Mouse (Mus musculus): ENCODE measurements around the gene 1700056E22Rik. TPM values are rescaled to one million over a fixed set of nuclear protein-coding genes. Genes with fewer than 3 reads are reported as not detected.

The 1700056E22Rik gene
- polyA plus RNA-seq, 1 experiment from 2014 or later: 1.4 TPM

DNA sequence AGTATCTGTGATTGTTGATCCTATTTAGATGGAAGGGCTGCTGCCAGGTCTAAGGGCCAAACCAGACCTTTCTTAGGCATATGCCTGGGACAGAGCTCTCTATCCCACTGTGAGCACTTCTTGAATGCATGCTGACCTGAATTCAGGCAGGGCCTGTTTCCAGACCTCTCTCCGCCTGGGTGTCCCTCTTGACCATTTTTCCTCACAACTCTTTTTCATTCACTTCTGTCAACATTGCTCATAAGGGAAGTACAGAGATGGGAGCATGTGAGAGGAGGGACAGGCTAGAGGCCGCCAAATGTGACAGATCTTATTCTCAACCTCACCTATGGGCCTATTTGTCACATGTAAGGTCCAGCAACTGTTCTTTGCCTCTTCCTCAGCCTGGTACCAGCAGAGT lies 20.1 kb upstream of the 1700056E22Rik start:
- Histone ChIP-seq H3K27ac (replicated peaks; ENCODE audit: low read depth, low read length) (no peak overlapping the region), H3K9me3 (ENCODE audit: control insufficient read depth, low read length) (no peaks in the 10 kb centered on the region), H3K36me3 (ENCODE audit: control insufficient read depth, insufficient read depth, low read length) (no peaks in the 10 kb centered on the region), H3K4me2 (ENCODE audit: low read length) (no peak overlapping the region), H3K4me1 (ENCODE audit: control insufficient read depth, insufficient read depth, low read length) (no peaks in the 10 kb centered on the region), H3K27me3 (ENCODE audit: control insufficient read depth, insufficient read depth, low read length) (no peaks in the 10 kb centered on the region), H3K9ac (replicated peaks; ENCODE audit: low read length) (no peak overlapping the region), H3K4me3 (replicated peaks; ENCODE audit: low read depth, low read length) (no peak overlapping the region)
- 93% methylated on average over 2 of the region's 2 CpGs for WGBS
- no peak for ATAC-seq (ENCODE audit: low FRiP score, low TSS enrichment)
- no peak for DNase-seq

DNA sequence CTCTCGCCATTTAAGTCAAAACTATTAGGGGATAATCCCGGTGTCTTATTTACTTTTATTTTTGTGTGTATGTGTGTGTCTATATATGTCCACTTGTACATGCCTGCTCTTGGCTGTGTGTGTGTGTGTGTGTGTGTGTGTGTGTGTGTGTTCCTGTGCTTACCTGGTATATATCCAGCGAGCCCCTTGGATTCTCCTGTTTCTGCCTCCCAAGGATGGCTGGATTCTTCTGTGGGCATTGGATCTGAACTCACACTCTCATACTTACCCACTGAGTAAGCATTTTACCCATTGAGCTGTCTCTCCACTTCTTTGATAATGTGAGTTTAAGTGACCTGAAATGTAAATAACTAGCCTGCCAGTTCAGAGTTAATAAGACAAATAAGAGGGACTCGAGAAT lies 19.6 kb upstream of the 1700056E22Rik start:
- Histone ChIP-seq H3K36me3 (ENCODE audit: control insufficient read depth, insufficient read depth, low read length) (no peaks in the 10 kb centered on the region), H3K9me3 (ENCODE audit: control insufficient read depth, low read length) (no peaks in the 10 kb centered on the region), H3K4me3 (replicated peaks; ENCODE audit: low read depth, low read length) (no peak overlapping the region), H3K4me2 (ENCODE audit: low read length) (no peak overlapping the region), H3K27me3 (ENCODE audit: control insufficient read depth, insufficient read depth, low read length) (no peaks in the 10 kb centered on the region), H3K9ac (replicated peaks; ENCODE audit: low read length) (no peak overlapping the region), H3K27ac (replicated peaks; ENCODE audit: low read depth, low read length) (no peak overlapping the region), H3K4me1 (ENCODE audit: control insufficient read depth, insufficient read depth, low read length) (no peaks in the 10 kb centered on the region)
- DNase-seq: no peak
- WGBS: 90% methylated on average over 4 of the region's 4 CpGs
- ATAC-seq (ENCODE audit: low FRiP score, low TSS enrichment): no peak

DNA sequence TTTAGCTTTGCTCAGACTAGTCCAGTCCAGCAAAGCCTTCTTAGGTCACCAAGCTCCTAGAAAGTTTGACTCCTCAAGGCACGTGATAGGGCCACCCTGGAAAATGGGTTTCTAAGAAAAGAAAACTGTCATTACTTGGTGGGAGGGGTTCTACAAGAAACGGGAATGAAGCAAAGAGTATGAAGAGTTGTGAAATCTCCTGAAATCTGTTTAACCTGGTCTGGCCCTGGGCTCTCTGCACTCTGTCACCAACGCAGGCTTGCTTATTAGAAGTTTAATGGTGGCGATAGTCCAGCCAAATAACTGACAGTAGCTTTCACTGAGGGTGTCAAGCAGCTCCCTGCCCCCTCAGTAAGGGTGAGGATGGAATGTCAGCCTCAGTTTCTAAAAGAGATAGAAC lies 19.0 kb upstream of the 1700056E22Rik start:
- H3K4me3 ChIP-seq (replicated peaks; ENCODE audit: low read depth, low read length): no peak overlapping the region
- no peak overlapping the region for H3K27ac ChIP-seq (replicated peaks; ENCODE audit: low read depth, low read length)
- no peak overlapping the region for H3K9ac ChIP-seq (replicated peaks; ENCODE audit: low read length)
- no peaks in the 10 kb centered on the region for H3K4me1 ChIP-seq (ENCODE audit: control insufficient read depth, insufficient read depth, low read length)
- H3K4me2 ChIP-seq (ENCODE audit: low read length): no peak overlapping the region
- no peaks in the 10 kb centered on the region for H3K9me3 ChIP-seq (ENCODE audit: control insufficient read depth, low read length)
- ATAC-seq (ENCODE audit: low FRiP score, low TSS enrichment) (no peak), DNase-seq (no peak)
- no peaks in the 10 kb centered on the region for H3K27me3 ChIP-seq (ENCODE audit: control insufficient read depth, insufficient read depth, low read length)
- WGBS: 83% methylated on average over 4 of the region's 4 CpGs
- H3K36me3 ChIP-seq (ENCODE audit: control insufficient read depth, insufficient read depth, low read length): no peaks in the 10 kb centered on the region

- Histone ChIP-seq H3K9ac (replicated peaks; ENCODE audit: low read length) (no peak overlapping the region), H3K36me3 (ENCODE audit: control insufficient read depth, insufficient read depth, low read length) (no peaks in the 10 kb centered on the region), H3K27ac (replicated peaks; ENCODE audit: low read depth, low read length) (no peak overlapping the region), H3K9me3 (ENCODE audit: control insufficient read depth, low read length) (no peaks in the 10 kb centered on the region), H3K27me3 (ENCODE audit: control insufficient read depth, insufficient read depth, low read length) (no peaks in the 10 kb centered on the region), H3K4me1 (ENCODE audit: control insufficient read depth, insufficient read depth, low read length) (no peaks in the 10 kb centered on the region), H3K4me3 (replicated peaks; ENCODE audit: low read depth, low read length) (no peak overlapping the region), H3K4me2 (ENCODE audit: low read length) (no peak overlapping the region)
- WGBS: 83% methylated on average over 4 of the region's 4 CpGs
- no peak for DNase-seq
- no peak for ATAC-seq (ENCODE audit: low FRiP score, low TSS enrichment)
These were observed 18.2 kb upstream of the 1700056E22Rik start for GRCm38 (mm10) chr1:184052331-184052730.

- Histone ChIP-seq H3K27ac (replicated peaks; ENCODE audit: low read depth, low read length) (no peak overlapping the region), H3K4me1 (ENCODE audit: control insufficient read depth, insufficient read depth, low read length) (no peaks in the 10 kb centered on the region), H3K4me3 (replicated peaks; ENCODE audit: low read depth, low read length) (no peak overlapping the region), H3K4me2 (ENCODE audit: low read length) (no peak overlapping the region), H3K9ac (replicated peaks; ENCODE audit: low read length) (no peak overlapping the region), H3K27me3 (ENCODE audit: control insufficient read depth, insufficient read depth, low read length) (no peaks in the 10 kb centered on the region), H3K36me3 (ENCODE audit: control insufficient read depth, insufficient read depth, low read length) (no peaks in the 10 kb centered on the region), H3K9me3 (ENCODE audit: control insufficient read depth, low read length) (no peaks in the 10 kb centered on the region)
- ATAC-seq (ENCODE audit: low FRiP score, low TSS enrichment) (no peak), DNase-seq (no peak)
- 50% methylated on average over 6 of the region's 6 CpGs for WGBS
These were observed 17.7 kb upstream of the 1700056E22Rik start for GRCm38 (mm10) chr1:184051824-184052223.

DNA sequence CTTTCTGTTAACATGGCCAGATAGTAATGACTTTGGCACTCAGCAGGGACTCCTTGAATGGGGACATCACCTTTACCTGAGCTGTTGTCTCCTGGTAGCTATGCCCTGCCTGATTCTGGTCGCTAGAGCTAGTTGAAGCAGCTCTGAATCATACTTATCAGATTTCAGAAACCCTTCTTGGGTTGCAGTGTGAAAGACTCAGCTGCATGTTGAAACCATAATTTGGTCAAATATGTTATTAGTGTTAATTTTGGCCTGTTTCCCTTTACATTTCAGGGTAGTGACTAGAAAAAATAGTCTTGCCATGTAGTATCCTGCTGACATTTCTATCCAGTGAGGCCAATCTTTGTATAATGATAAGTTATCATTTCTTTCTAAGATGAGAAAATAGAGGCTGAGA lies 17.2 kb upstream of the 1700056E22Rik start:
- 90% methylated on average over 1 of the region's 1 CpGs for WGBS
- H3K9me3 ChIP-seq (ENCODE audit: control insufficient read depth, low read length): no peaks in the 10 kb centered on the region
- DNase-seq (no peak), ATAC-seq (ENCODE audit: low FRiP score, low TSS enrichment) (no peak)
- H3K4me1 ChIP-seq (ENCODE audit: control insufficient read depth, insufficient read depth, low read length): no peaks in the 10 kb centered on the region
- H3K4me3 ChIP-seq (replicated peaks; ENCODE audit: low read depth, low read length): no peak overlapping the region
- H3K27ac ChIP-seq (replicated peaks; ENCODE audit: low read depth, low read length): no peak overlapping the region
- H3K27me3 ChIP-seq (ENCODE audit: control insufficient read depth, insufficient read depth, low read length): no peaks in the 10 kb centered on the region
- no peaks in the 10 kb centered on the region for H3K36me3 ChIP-seq (ENCODE audit: control insufficient read depth, insufficient read depth, low read length)
- no peak overlapping the region for H3K4me2 ChIP-seq (ENCODE audit: low read length)
- no peak overlapping the region for H3K9ac ChIP-seq (replicated peaks; ENCODE audit: low read length)

GRCm38 (mm10) chr1:184048675-184049418 lies 14.7 kb upstream of the 1700056E22Rik start:
- Histone ChIP-seq H3K27ac (replicated peaks; ENCODE audit: low read depth, low read length) (no peak overlapping the region), H3K4me3 (replicated peaks; ENCODE audit: low read depth, low read length) (no peak overlapping the region), H3K27me3 (ENCODE audit: control insufficient read depth, insufficient read depth, low read length) (no peaks in the 10 kb centered on the region), H3K9ac (replicated peaks; ENCODE audit: low read length) (no peak overlapping the region), H3K4me2 (ENCODE audit: low read length) (no peak overlapping the region), H3K9me3 (ENCODE audit: control insufficient read depth, low read length) (no peaks in the 10 kb centered on the region), H3K4me1 (ENCODE audit: control insufficient read depth, insufficient read depth, low read length) (no peaks in the 10 kb centered on the region), H3K36me3 (ENCODE audit: control insufficient read depth, insufficient read depth, low read length) (no peaks in the 10 kb centered on the region)
- no peak for DNase-seq
- no peak for ATAC-seq (ENCODE audit: low FRiP score, low TSS enrichment)
- WGBS: 89% methylated on average over 10 of the region's 10 CpGs

- H3K27me3 ChIP-seq (ENCODE audit: control insufficient read depth, insufficient read depth, low read length): no peaks in the 10 kb centered on the region
- H3K9me3 ChIP-seq (ENCODE audit: control insufficient read depth, low read length): no peaks in the 10 kb centered on the region
- H3K36me3 ChIP-seq (ENCODE audit: control insufficient read depth, insufficient read depth, low read length): no peaks in the 10 kb centered on the region
- DNase-seq (no peak), ATAC-seq (ENCODE audit: low FRiP score, low TSS enrichment) (no peak)
- H3K4me2 ChIP-seq (ENCODE audit: low read length): no peak overlapping the region
- H3K27ac ChIP-seq (replicated peaks; ENCODE audit: low read depth, low read length): no peak overlapping the region
- WGBS: 88% methylated on average over 9 of the region's 9 CpGs
- no peak overlapping the region for H3K4me3 ChIP-seq (replicated peaks; ENCODE audit: low read depth, low read length)
- H3K4me1 ChIP-seq (ENCODE audit: control insufficient read depth, insufficient read depth, low read length): no peaks in the 10 kb centered on the region
- no peak overlapping the region for H3K9ac ChIP-seq (replicated peaks; ENCODE audit: low read length)
These were observed 13.7 kb upstream of the 1700056E22Rik start for GRCm38 (mm10) chr1:184047818-184048217.

- Histone ChIP-seq H3K27ac (replicated peaks; ENCODE audit: low read depth, low read length) (no peak overlapping the region), H3K27me3 (ENCODE audit: control insufficient read depth, insufficient read depth, low read length) (no peaks in the 10 kb centered on the region), H3K4me3 (replicated peaks; ENCODE audit: low read depth, low read length) (no peak overlapping the region), H3K9me3 (ENCODE audit: control insufficient read depth, low read length) (no peaks in the 10 kb centered on the region), H3K4me1 (ENCODE audit: control insufficient read depth, insufficient read depth, low read length) (no peaks in the 10 kb centered on the region), H3K9ac (replicated peaks; ENCODE audit: low read length) (no peak overlapping the region), H3K4me2 (ENCODE audit: low read length) (no peak overlapping the region), H3K36me3 (ENCODE audit: control insufficient read depth, insufficient read depth, low read length) (no peaks in the 10 kb centered on the region)
- WGBS: 67% methylated on average over 6 of the region's 6 CpGs
- no peak for ATAC-seq (ENCODE audit: low FRiP score, low TSS enrichment)
- DNase-seq: no peak
These were observed 12.1 kb upstream of the 1700056E22Rik start for GRCm38 (mm10) chr1:184046070-184046677.
